Mouse (Mus musculus): ENCODE measurements around the gene Fndc11. TPM values are rescaled to one million over a fixed set of nuclear protein-coding genes. Genes with fewer than 3 reads are reported as not detected.
A peak's percentile ranks its signal among the peaks of the same experiment; 100 is the strongest.

The Fndc11 gene
- polyA plus RNA-seq, 1 experiment from 2014 or later: not detected

GRCm38 (mm10) chr2:181196628-181197300 lies 23.0 kb upstream of the Fndc11 start:
- Histone ChIP-seq H3K4me2 (replicated peaks) (no peak overlapping the region), H3K4me3 (no peak overlapping the region), H3K27ac (no peak overlapping the region), H3K36me3 (no peaks in the 10 kb centered on the region), H3K9me3 (no peaks in the 10 kb centered on the region), H3K9ac (no peak overlapping the region), H3K4me1 (no peaks in the 10 kb centered on the region), H3K27me3 (replicated peaks) (no peaks in the 10 kb centered on the region)
- ATAC-seq (ENCODE audit: low FRiP score, low read depth): no peak
- WGBS: 88% methylated on average over 4 of the region's 4 CpGs

GRCm38 (mm10) chr2:181201606-181202005 lies 18.2 kb upstream of the Fndc11 start:
- 77% methylated on average over 3 of the region's 3 CpGs for WGBS
- H3K4me1 ChIP-seq: no peaks in the 10 kb centered on the region
- H3K27me3 ChIP-seq (replicated peaks): no peaks in the 10 kb centered on the region

GRCm38 (mm10) chr2:181202422-181202821 lies 17.4 kb upstream of the Fndc11 start, which contains the start of gene Ptk6:
Gene Ptk6 (minus strand): TSS chr2:181202789.
- Histone ChIP-seq H3K4me3 (no peak within 1 kb of the TSS), H3K9me3 (no peaks in the 10 kb centered on the region), H3K4me2 (replicated peaks) (no peak within 1 kb of the TSS), H3K4me1 (no peaks in the 10 kb centered on the region), H3K27me3 (replicated peaks) (no peaks in the 10 kb centered on the region), H3K9ac (no peak within 1 kb of the TSS), H3K27ac (no peak within 1 kb of the TSS), H3K36me3 (no peaks in the 10 kb centered on the region)
- ATAC-seq (ENCODE audit: low FRiP score, low read depth): no peak
- WGBS: 88% methylated on average over 3 of the region's 3 CpGs

More at GRCm38 (mm10) chr2:181201606-181202005, 18.2 kb upstream of the Fndc11 start:
- no peaks in the 10 kb centered on the region for H3K9me3 ChIP-seq
- H3K27ac ChIP-seq: no peak overlapping the region
- H3K9ac ChIP-seq: no peak overlapping the region
- H3K4me2 ChIP-seq (replicated peaks): no peak overlapping the region
- no peak overlapping the region for H3K4me3 ChIP-seq
- no peaks in the 10 kb centered on the region for H3K36me3 ChIP-seq
- no peak for ATAC-seq (ENCODE audit: low FRiP score, low read depth)

GRCm38 (mm10) chr2:181202886-181203285 lies 16.9 kb upstream of the Fndc11 start:
- no peak for ATAC-seq (ENCODE audit: low FRiP score, low read depth)
- no peaks in the 10 kb centered on the region for H3K4me1 ChIP-seq
- H3K27me3 ChIP-seq (replicated peaks): no peaks in the 10 kb centered on the region
- H3K9me3 ChIP-seq: no peaks in the 10 kb centered on the region
- 86% methylated on average over 6 of the region's 6 CpGs for WGBS
- no peak overlapping the region for H3K27ac ChIP-seq
- no peak overlapping the region for H3K4me3 ChIP-seq
- no peaks in the 10 kb centered on the region for H3K36me3 ChIP-seq
- no peak overlapping the region for H3K4me2 ChIP-seq (replicated peaks)
- H3K9ac ChIP-seq: no peak overlapping the region

GRCm38 (mm10) chr2:181205678-181206077 lies 14.1 kb upstream of the Fndc11 start:
- no peak overlapping the region for H3K27ac ChIP-seq
- no peak for ATAC-seq (ENCODE audit: low FRiP score, low read depth)
- H3K4me2 ChIP-seq (replicated peaks): no peak overlapping the region
- H3K36me3 ChIP-seq: no peaks in the 10 kb centered on the region
- H3K27me3 ChIP-seq (replicated peaks): peaks cover 3% of the 10 kb centered on the region; the same call in 1 of the 2 replicates
- H3K4me1 ChIP-seq: no peaks in the 10 kb centered on the region
- H3K9ac ChIP-seq: no peak overlapping the region
- H3K9me3 ChIP-seq: no peaks in the 10 kb centered on the region
- no peak overlapping the region for H3K4me3 ChIP-seq
- 87% methylated on average over 5 of the region's 5 CpGs for WGBS

GRCm38 (mm10) chr2:181206118-181206517 lies 13.7 kb upstream of the Fndc11 start:
- Histone ChIP-seq H3K9me3 (no peaks in the 10 kb centered on the region), H3K4me1 (no peaks in the 10 kb centered on the region), H3K4me2 (replicated peaks) (no peak overlapping the region), H3K27me3 (replicated peaks) (peaks cover 5% of the 10 kb centered on the region), H3K36me3 (no peaks in the 10 kb centered on the region), H3K27ac (no peak overlapping the region), H3K4me3 (no peak overlapping the region), H3K9ac (no peak overlapping the region)
- 81% methylated on average over 9 of the region's 9 CpGs for WGBS
- no peak for ATAC-seq (ENCODE audit: low FRiP score, low read depth)

GRCm38 (mm10) chr2:181212389-181213020 lies 7.3 kb upstream of the Fndc11 start:
- Histone ChIP-seq H3K9me3 (no peaks in the 10 kb centered on the region), H3K27ac (no peak overlapping the region), H3K36me3 (no peaks in the 10 kb centered on the region), H3K4me3 (peak overlapping the region; percentile 26), H3K9ac (0 out of 2 replicates have a peak overlapping the region, but pooled peaks have one; percentile 26), H3K4me2 (replicated peaks) (peak overlapping the region; percentile 59), H3K27me3 (replicated peaks) (peaks cover 40% of the 10 kb centered on the region), H3K4me1 (peaks cover 8% of the 10 kb centered on the region)
- WGBS: 4% methylated on average over 34 of the region's 34 CpGs
- ATAC-seq (ENCODE audit: low FRiP score, low read depth): no peak

GRCm38 (mm10) chr2:181213021-181213445 lies 6.8 kb upstream of the Fndc11 start, which contains the start of gene Srms:
Gene Srms (minus strand): TSS chr2:181213185.
- no peak within 1 kb of the TSS for H3K27ac ChIP-seq

GRCm38 (mm10) chr2:181216037-181216436 lies 3.8 kb upstream of the Fndc11 start:
- Histone ChIP-seq H3K4me1 (peaks cover 27% of the 10 kb centered on the region), H3K36me3 (no peaks in the 10 kb centered on the region), H3K9me3 (no peaks in the 10 kb centered on the region), H3K27ac (no peak overlapping the region), H3K4me3 (no peak overlapping the region), H3K4me2 (replicated peaks) (no peak overlapping the region), H3K27me3 (replicated peaks) (peaks cover 36% of the 10 kb centered on the region), H3K9ac (no peak overlapping the region)
- no peak for ATAC-seq (ENCODE audit: low FRiP score, low read depth)
- 88% methylated on average over 6 of the region's 6 CpGs for WGBS

More at GRCm38 (mm10) chr2:181213021-181213445, 6.8 kb upstream of the Fndc11 start, which contains the start of gene Srms:
- Histone ChIP-seq H3K4me1 (peaks cover 8% of the 10 kb centered on the region), H3K4me2 (replicated peaks) (peak within 1 kb of the TSS; percentile 59), H3K4me3 (peak within 1 kb of the TSS; percentile 26), H3K9me3 (no peaks in the 10 kb centered on the region), H3K9ac (0 out of 2 replicates have a peak within 1 kb of the TSS, but pooled peaks have one; percentile 26), H3K27me3 (replicated peaks) (peaks cover 40% of the 10 kb centered on the region), H3K36me3 (no peaks in the 10 kb centered on the region)
- under 1% methylated on average over 17 of the region's 17 CpGs for WGBS
- ATAC-seq (ENCODE audit: low FRiP score, low read depth): no peak

GRCm38 (mm10) chr2:181218881-181219485 lies 830 bp upstream of the Fndc11 start:
- Histone ChIP-seq H3K9me3 (no peaks in the 10 kb centered on the region), H3K27me3 (replicated peaks) (peaks cover 6% of the 10 kb centered on the region), H3K36me3 (no peaks in the 10 kb centered on the region), H3K27ac (no peak overlapping the region), H3K4me1 (peaks cover 18% of the 10 kb centered on the region), H3K9ac (no peak overlapping the region), H3K4me2 (replicated peaks) (no peak overlapping the region), H3K4me3 (no peak overlapping the region)
- no peak for ATAC-seq (ENCODE audit: low FRiP score, low read depth)
- 66% methylated on average over 5 of the region's 5 CpGs for WGBS

- peaks cover 18% of the 10 kb centered on the region for H3K4me1 ChIP-seq
- H3K36me3 ChIP-seq: no peaks in the 10 kb centered on the region
- H3K27ac ChIP-seq: no peak overlapping the region
- H3K4me3 ChIP-seq: no peak overlapping the region
- no peak overlapping the region for H3K9ac ChIP-seq
- no peaks in the 10 kb centered on the region for H3K27me3 ChIP-seq (replicated peaks)
- WGBS: 34% methylated on average over 2 of the region's 2 CpGs
- no peak for ATAC-seq (ENCODE audit: low FRiP score, low read depth)
- peak overlapping the region; percentile 53 for H3K4me2 ChIP-seq (replicated peaks)
- H3K9me3 ChIP-seq: no peaks in the 10 kb centered on the region
Observed at GRCm38 (mm10) chr2:181220361-181220760, 548 bp downstream of the Fndc11 start.

GRCm38 (mm10) chr2:181224994-181225393 lies 5.2 kb downstream of the Fndc11 start:
- H3K36me3 ChIP-seq: no peaks in the 10 kb centered on the region
- H3K4me2 ChIP-seq (replicated peaks): no peak overlapping the region
- H3K9ac ChIP-seq: no peak overlapping the region
- no peak overlapping the region for H3K27ac ChIP-seq
- no peak for ATAC-seq (ENCODE audit: low FRiP score, low read depth)
- H3K9me3 ChIP-seq: no peaks in the 10 kb centered on the region
- peaks cover 10% of the 10 kb centered on the region for H3K4me1 ChIP-seq
- WGBS: 89% methylated on average over 2 of the region's 2 CpGs
- no peak overlapping the region for H3K4me3 ChIP-seq
- no peaks in the 10 kb centered on the region for H3K27me3 ChIP-seq (replicated peaks)

Data from neural tube, embryonic 12.5 days (tissue).